Mouse (Mus musculus): ENCODE results near the gene Slc6a1.

Gene Slc6a1

DNA sequence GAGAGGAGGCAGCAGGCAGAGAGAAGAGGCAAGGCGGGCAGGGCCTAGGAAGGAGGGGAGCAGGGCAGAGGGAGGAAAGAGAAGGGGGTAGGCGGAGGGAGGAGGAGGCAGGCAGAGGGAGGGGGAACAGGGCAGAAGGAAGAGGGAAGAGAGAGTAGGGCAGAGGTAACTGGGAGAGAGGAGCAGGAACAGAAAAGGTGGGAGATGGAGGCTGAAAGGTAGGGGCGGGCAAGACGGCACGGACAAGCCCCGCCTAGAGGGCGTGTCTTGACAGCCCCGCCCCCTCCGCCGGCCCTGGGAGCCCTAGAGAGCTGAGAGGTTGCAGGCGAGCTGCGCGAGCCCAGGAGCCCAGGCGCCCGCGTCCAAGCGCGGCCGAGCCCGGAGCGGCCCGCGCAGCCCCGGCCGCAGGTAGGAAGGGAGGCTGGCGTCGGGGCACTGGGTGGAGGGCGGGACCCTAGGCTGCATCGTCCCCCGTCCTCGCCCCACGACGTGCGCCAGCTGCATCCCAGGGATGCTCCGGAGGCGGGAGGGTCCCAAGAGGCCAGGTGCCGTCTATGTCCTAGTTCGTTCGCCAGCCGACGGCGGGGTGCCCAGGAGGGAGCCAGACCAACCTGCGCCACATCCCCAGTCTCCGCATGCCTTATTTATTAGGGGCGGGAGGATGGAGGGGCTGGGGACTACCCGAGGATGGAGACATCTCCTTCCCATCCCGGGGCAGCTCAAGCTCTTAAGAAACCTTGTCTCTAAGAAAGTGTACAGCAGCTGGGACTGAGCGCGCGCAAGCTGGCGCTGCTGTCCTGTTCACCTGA, at the start of gene Slc6a1:
Gene Slc6a1, plus strand, starts transcription at position 167 of the 809 bp plus-strand sequence.
- peak; percentile 46 for DNase-seq

DNA sequence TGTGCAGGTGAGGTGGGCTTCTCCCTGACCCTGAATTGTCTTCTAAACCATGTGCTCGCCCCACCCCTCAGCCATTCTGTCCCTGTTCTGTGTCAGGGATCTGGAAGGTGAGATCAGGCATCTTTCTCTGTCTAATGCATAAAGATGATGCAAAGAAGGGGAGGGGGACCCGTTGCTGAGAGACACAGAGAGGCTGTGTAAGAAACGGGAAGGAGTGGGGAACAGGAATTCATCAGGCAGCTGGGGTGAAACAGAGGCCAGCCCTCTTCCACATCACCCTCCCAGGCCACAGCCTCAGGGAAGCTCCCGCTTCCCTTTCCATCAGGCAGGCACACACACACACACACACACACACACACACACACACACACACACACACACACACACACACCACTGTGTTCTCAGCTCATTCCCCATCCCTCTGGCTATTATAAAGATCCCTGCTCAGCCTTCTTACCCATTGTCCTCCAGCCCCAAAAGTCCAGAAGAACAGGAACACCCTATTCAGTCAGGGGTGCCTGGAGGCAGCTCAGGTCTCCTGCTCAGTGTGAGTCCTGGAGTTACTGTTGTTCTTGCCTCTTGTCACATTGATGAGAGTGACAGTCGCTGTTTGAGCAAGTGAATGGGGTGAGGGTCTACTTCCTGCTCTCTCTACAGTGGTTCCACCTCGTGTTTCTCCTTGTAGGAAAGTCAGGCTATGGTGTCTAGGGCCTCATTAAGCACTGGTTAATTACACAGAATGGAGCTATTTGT, 43.4 kb upstream of the Slc6a1 start:
- DNase-seq: no peak

DNA sequence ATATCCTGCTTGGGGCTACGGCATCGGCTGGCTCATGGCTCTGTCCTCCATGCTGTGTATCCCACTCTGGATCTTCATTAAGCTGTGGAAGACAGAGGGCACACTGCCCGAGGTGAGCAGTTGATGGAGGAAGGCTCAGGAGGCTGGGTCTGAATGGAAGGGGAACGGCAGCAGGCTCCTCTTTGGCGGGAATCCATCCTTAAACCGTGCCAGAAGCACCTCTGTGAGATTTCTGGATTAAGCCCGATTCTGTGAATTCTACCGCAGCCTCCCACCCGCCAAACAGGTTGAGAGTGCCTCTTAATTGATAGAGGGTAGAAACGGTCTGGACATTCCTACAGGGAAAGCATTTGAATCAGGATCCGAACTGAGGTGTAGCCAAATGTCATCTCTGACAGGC, 36.8 kb upstream of the Slc6a1 start:
- no peak for DNase-seq

DNA sequence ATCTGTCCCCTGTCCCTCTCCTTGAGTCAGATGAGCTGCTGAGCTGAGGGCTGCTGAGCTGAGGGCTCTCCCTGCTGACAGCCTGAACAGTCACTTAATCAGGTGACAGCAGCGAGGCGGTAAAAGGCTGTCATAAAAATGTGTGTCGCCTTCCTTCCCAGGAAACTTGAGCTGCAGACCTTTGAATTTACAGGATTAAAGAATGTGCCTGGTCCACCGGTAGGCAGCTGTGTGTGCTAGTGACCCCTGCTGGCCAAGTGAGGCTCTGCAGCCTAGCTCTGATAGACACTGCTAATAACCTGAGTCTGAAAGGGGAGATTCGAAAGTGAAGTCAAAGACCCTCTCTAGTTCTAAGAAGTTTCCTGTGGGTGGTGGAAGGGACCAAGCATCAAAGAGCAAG, 32.1 kb upstream of the Slc6a1 start:
- peak; percentile 72 for DNase-seq

- no peak for DNase-seq
Observed at GRCm38 (mm10) chr6:114254927-114255326, 27.5 kb upstream of the Slc6a1 start.

DNA sequence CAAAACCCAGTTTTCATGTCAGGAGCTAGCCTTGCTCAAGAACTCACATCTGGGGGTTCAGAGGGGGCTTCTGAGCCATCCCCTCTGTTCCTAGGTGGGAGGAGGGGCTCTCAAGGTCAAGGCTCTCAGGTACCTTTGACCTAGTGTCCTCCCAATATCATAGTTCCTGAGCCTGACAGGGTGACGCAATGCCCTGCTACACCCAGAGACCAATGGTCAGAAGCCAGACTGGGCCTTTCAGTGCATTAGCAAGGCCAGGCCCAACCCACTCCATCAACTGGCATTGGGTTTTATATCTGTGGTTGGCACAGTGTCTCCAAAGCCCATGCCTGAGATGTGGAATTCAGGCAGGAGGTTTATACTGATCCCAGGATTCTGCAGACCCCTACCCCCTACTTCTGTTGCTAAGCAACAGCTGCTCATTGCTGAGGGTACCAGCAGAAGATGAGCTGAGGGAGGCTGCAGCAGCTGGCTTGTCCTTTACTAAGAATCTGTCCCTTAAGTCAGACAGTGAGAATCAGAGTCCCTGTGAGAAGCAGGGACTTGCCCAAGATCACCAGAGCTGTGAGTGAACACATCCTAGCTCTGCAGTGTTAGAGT, 24.6 kb upstream of the Slc6a1 start:
- DNase-seq: no peak

DNA sequence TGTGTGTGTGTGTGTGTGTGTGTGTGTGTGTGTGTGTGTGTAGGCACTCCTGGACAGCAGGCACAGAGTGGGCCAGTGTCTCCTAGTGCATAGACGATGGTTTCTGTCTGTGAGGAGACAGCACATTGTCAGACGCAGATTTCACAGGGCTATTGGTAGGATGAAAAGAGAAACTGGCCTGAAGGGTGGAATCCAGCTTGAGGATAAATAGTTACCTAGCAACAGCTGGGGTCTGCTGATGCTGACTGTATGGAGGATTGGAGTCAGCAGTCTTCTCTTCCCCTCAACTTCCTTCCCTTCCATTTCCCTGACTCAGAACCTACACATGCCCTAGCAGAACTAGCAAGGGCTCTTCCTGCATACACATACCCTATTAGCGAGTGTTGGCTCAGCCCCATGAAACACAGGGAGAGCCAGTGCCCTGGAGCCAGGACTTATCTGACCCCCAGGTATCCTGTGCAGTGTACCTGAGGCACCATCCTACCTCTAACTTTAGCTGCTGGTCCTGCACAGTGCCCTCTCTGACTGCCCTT, 23.7 kb upstream of the Slc6a1 start:
- DNase-seq: no peak

- no peak for DNase-seq
Observed at GRCm38 (mm10) chr6:114261609-114262008, 20.8 kb upstream of the Slc6a1 start.

DNA sequence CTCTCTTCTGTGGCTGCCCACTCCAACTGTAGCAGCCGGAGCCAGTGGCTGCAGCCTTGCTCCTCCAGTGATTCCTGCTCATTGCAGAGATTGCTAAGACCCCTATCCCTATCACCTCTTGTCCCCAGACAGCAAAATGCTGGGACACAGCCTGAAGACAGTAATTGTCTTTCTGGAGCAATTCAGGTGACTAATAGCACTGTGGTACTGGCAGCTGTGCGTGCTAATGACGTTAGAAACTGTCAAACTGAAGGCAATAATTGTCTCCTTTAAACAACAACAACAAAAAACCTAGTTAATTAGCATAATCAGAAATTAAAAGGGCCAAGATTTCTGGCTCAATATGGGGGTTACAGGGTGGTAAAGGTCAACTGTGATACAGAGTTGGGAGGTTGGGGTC, 18.4 kb upstream of the Slc6a1 start:
- no peak for DNase-seq

DNA sequence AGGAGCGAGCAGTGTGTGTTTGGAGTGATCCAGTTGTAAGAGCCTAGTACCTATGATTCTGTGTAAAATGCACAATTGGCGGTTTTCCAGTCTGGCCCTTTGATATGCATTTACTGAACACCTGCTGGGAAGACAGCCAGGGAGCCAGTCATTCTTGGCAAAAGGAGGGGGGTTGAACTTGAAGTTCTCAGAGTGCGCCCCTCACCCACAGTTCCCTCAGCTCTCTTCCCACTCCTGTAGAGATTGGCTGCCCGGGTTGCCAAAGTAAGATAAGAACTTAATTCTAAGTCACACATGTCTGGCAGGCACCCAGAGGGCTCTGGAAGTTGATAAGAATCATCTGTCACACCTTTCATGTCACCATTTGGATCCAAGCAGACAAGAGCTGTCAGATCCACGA, 18.0 kb upstream of the Slc6a1 start:
- DNase-seq: no peak

DNA sequence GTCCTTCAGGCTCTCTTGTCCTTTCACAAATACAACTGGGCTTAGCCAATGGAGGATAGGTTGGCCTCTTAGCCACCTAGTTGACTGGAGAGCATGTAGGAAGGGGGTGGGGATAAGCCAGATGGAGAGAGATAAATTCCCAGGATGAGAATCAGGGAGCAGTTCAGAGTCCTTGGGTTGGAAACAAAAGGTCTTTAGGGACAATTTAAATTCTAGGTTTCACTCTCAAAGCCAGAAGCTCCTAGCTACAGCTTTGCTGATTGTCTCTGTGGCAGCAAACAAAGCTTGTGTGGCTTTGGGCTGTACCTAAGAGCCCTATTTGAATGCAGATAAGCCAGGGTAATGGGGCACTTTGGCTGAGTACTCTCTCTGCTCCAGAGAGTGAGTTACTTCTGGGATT, 16.2 kb upstream of the Slc6a1 start:
- DNase-seq: no peak

DNA sequence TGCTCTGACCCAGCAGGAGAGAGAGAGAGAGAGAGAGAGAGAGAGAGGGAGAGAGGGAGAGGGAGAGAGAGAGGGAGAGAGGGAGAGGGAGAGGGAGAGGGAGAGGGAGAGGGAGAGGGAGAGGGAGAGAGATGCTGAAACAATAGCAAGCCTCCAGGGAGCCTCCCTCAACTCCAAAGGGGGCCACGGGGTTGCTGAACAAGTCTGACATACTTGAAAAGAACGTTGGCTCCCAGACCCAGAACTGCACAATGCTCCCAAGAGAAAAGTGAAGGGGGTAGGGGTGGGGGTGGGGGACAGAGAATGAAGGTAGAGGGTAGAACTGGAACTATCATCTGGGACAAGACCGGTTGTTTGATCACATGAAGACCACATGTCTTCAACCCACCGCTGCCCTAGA, 14.5 kb upstream of the Slc6a1 start:
- no peak for DNase-seq

- no peak for DNase-seq
Observed at GRCm38 (mm10) chr6:114269589-114269988, 12.8 kb upstream of the Slc6a1 start.

GRCm38 (mm10) chr6:114270799-114271198, 11.6 kb upstream of the Slc6a1 start:
- DNase-seq: no peak

- peak; percentile 47 for DNase-seq
Observed at GRCm38 (mm10) chr6:114272279-114272678, 10.2 kb upstream of the Slc6a1 start.

GRCm38 (mm10) chr6:114273997-114274728, 8.3 kb upstream of the Slc6a1 start:
- DNase-seq: no peak

GRCm38 (mm10) chr6:114275800-114276199, 6.6 kb upstream of the Slc6a1 start:
- no peak for DNase-seq

DNA sequence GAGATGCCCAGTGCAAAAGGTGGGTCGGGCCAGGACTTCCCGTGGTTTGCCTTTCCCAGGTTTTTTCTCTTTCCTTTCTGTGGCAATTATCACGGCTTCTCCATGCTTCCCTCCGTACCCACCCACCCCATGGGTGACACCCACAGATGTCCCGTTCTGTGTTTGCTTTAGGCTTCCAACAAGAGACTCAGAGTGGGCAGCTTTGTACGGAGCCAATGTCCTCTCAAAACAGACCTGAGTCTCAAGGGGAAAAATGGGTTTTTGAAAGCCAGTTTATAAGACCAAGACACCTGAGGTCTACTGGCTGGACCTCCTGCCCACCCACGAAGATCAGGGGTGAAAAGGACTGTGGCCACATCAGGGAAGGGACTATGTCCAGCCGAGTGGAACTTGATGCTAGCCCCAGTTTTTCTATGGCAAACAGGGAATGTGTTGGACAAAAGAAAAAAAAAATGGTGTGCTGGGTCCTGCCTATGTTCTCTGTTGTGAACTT, 889 bp downstream of the Slc6a1 start:
- no peak for DNase-seq

DNA sequence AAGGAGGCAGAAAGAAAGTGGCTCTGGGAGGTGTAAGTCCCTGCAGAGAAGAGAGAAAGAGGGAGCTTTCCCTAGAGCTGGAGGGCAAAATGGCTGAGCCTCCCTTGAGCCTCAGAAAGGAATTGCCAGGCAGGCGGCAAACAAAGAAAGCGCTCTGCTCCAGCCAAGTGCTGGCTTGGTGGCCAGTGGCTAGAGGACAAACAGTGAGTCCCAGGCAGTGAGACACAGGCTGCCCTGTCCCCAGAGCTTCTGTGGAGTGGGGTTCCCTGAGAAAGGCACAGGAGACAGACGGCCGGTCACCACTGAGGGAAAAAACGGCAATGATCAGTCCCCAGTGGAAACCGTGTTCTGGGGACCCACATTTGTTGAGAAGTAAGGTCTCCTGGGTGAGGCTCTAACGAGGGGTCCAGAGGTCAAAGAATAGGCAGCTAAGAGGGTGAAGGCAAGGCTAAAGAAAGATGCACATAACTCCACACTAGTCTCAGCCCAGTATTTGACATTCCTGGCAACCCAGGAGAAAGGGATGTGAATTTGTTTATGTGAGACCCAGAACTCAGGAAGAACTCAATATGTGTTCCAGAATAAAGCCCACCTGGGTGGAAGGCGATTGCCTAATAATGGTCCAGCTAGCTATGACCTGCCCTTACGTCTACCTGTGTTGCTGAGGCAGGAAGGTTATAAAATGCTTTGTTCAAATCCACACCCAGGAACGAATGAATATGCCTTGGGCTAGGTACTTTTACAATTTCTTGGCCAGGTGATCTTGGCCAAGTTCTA, 1.7 kb downstream of the Slc6a1 start:
- DNase-seq: no peak

GRCm38 (mm10) chr6:114285424-114285823, 3.0 kb downstream of the Slc6a1 start:
- DNase-seq: no peak

DNA sequence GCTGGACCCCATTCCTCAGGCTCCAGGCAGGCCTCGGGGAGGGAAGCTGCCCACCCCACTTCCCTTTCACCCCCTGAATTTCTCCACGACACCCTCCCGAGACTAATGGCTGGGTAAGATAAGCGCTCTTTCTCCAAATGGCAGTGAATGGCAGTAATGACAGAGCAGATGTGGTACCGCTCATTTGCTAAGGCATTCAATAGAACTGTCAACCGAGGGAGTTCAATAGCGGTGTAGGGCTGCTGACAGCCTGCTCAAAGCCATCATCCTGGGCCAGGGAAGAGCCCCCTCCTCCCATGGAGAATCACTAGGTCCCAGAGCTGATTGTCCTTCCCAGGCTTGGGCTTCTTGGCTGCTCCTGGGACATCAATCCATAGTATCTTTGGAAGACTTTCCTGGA, 6.7 kb downstream of the Slc6a1 start:
- no peak for DNase-seq

DNA sequence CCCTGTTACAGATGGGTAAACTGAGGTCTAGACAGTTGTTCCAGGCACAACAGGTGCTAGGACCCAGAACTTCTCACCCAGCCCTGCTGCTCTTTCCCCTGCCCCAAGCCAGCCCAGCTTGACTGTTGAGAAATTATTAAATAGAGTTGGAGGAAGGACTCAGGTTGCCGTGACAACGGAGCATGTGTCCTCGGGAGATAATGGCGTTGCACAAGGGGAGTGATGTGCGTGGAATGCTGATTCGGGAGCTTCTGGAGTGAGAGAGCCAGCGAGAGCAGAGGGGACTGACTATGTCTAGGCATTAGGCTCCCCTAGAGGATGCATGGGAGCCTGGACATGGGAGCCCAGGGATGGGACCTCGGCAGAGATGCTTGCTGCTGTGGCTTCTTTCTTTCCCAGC, 7.7 kb downstream of the Slc6a1 start:
- DNase-seq: no peak
